Mouse (Mus musculus): ENCODE measurements at regions not wholly inside any gene's neighbourhood (a gene's known extent, or its start where the extent isn't known, plus 50 kb on each side); places are given as distances from the start of the nearest gene placed in this dataset.

DNA sequence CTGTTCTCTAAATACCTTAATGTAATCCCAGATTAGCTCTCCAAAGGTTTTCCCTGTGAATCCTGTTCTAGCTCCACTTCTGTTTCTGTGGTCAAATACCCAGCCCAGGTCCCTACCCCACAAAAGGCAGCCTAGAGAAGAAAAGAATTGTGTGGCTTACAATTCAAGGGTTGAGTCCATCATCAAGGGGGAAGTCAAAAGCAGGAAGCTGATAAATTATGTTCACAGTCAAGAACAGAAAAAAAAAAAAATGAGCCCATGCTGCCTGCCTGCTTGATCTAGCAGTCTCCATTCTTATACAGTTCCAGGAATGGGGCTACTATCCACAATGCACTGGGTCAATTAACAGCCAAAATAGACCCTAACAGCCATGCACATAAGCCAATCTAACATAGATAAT, 285.7 kb downstream of the Actr3 start:
- DNase-seq = no peak

DNA sequence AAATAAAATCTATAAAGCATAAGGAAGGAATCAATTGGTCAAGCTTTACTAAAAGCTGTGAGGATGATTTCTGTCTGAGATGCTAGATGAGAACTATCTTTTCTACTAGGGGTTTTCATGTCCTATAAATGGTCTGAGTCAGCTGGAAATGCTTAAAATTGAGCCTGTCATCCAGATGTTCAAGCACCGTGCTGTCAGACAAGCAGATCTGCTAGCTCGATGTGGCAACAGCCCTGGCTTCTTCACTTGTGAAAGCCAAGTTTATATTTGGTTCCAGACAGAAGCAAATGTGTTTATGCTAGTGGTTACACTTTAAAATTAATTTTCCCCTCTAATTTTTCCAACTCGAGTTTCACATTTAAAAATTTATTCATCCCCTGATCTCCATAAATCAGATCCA, 311.7 kb downstream of the Actr3 start:
- no peak for DNase-seq

GRCm38 (mm10) chr1:125100596-125100995, 334.9 kb downstream of the Actr3 start:
- no peak for DNase-seq

DNA sequence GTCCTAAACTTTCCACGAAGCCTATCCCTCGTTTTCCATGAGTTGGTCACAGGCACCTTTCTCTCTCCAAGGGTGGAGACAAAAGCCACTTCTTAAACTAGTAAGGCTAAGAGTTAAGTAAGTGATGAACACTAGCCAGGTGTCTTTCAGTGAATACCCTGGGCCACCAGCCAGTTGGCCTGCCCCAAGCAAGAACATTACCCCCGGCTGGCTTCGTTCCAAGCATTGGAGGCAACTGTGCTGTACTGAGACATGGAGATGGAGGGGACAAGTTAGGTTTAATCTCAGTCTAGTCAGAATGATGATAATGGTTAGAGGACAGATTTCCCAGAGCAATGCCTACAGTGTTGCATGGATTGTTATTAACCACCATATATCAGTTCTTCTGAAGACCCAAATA, 350.6 kb downstream of the Actr3 start:
- no peak for DNase-seq

- DNase-seq = no peak
These were observed 395.8 kb downstream of the Actr3 start for GRCm38 (mm10) chr1:125039572-125040326.

- DNase-seq = no peak
These were observed 422.2 kb downstream of the Actr3 start for GRCm38 (mm10) chr1:125013301-125013700.

- no peak for DNase-seq
These were observed 423.6 kb downstream of the Actr3 start for GRCm38 (mm10) chr1:125011893-125012292.

- peak in 1 of 2 experiments; percentile 34 for DNase-seq
These were observed 437.9 kb downstream of the Actr3 start for GRCm38 (mm10) chr1:124997577-124997976.

DNA sequence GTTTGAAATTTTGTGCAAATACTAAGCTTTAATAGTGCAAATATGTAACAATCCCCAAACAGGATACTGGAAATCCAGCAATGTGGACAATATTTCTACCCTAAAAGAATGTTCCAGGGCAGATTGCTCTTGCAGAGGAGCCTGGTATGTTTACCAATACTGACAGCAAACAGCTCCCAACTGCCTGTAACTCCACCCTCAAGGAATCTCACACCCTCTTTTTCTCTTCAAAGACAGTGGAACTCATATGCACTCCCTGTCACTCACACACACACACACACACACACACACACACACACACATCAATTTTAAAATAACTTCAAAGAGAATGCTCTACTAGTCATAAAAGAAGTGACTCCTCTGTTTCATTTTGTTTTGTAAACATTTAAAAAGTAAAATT, 484.7 kb downstream of the Actr3 start:
- DNase-seq = no peak

- DNase-seq = no peak
These were observed 531.2 kb downstream of the Actr3 start for GRCm38 (mm10) chr1:124904373-124904772.

DNA sequence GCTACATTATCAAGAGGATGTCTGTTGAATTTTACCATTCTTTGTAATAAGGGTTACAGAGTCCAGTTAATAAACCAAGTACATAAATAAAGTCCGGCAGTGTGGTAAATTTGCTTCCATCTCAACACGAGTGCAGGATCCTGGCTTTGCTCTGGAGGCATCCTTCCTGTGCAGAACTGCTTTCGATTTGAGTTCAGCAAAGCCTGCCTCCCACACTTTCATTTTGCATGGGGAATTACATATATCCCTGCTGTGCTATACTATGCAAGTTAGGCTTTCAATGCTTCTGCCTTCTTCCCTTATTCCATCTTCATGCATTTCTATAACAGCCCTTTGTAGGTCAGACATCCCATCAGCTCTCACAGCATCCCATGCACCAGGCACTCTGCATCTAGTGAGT, 564.4 kb downstream of the Actr3 start:
- DNase-seq = no peak

- no peak for DNase-seq
These were observed 569.3 kb downstream of the Actr3 start for GRCm38 (mm10) chr1:124866248-124866647.

DNA sequence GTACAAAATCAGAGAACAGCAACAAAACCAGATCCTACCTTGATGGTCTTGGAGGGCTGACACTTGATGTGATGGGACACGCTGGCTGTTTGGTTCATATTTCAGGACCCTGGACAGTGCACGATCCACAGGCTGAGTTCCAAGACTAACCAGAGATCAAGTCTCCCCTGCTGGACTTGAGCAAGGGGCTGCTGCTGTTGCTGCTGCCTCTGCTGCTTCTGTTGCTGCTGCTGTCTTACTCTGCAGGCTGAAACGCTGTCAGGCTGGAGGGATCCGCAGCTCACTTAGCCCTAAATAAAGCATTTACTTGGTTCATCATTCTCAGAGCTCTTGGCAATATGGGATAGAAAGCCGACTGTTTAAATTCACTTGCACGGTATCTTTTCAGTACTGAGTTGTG, 589.8 kb downstream of the Actr3 start:
- peak in 1 of 2 experiments; percentile 7 for DNase-seq

DNA sequence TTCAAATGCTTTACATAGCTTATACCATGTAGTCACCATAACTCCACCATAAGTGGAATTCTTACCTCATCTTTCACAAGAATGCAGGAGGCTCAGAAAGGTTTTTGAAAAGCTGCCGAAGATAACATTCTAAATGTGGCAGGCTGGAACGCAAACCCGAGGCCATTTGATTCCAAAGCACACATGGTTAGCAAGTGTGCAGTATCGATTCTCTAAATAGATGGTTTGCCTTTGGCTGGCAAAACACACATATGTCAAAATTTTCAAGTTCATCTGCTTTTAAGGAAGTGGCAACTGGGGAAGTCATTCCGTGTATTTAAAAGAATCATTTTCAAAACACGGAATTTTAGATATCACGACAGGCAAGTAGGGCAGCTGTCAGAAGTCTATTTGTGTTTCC, 609.8 kb downstream of the Actr3 start:
- no peak for DNase-seq

DNA sequence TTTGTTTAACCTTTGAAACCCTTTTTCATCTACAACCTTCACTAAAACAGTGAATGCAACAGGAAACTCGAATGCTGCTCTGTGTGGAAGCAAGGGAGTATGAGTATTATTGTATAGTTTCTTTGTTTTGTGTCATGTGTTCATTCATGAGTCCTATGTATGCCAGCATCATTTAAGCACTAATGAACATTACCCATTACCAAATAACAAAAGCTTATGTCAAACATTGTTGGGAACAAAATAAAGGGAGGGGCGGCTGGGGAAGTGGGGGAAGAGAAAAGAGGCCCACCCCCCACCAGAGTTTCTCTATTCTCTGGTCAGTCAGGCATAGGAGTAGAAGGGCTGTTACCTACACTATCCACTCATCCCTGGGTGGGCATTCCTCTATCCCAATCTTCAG, 642.5 kb downstream of the Actr3 start:
- DNase-seq = no peak

DNA sequence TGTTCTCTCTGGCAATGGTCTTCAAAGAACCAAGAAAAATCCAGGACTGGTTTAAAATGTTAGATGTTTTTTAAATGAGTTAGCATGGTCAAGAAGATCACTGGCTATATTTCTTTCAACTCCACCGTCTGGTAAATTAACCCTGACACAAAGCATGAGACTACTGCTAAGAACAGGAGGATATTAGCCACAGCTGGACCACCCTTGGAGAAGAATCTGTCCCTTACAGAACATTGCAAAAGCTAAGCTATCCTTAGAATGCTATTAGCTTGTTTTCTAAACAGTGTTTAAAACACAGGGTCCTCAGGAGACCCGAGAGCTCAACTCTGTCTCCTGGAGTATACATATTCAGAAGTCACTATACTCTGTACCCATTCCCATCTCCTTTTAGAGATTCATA, 644.9 kb downstream of the Actr3 start:
- DNase-seq = no peak

DNA sequence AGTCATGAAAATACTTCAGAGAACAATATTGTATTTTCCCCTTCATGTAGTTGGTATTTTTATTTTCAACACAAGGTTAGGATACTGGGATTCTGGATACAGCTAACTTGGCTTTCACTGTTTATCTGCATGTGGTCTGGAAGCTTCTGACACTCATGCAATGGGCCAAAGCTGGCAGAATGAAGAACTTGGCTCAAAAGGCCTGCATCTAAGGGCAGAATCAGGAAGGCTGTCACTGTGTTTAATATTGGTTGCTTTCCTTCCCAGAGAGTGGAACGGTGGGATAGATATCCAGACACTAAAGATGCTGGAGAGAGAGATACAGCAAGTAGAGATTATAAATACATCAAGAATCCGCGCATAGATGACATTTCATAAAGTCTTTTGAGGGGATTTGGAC, 645.4 kb downstream of the Actr3 start:
- no peak for DNase-seq

GRCm38 (mm10) chr1:124783066-124783465, 652.5 kb downstream of the Actr3 start:
- DNase-seq = no peak

GRCm38 (mm10) chr1:124777685-124778084, 657.8 kb downstream of the Actr3 start:
- DNase-seq = no peak

DNA sequence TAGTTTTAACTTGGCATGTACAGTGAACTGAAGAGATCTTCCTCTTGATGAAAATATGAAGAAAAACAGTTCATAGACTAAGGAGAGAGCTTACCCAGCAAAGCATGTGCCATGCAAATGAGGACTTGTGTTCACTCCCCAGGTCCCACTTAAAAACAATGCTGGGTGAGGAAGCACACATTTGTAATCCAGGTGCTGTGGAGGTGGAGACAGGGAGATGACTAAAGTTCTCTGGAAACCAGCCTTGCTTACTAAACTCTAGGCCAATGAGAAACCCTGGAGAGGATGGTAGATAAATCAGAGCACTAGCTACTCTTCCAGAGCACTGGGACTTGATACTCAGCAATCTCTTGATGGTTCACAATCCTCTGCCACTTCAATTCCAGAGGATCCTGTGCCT, 678.8 kb downstream of the Actr3 start:
- no peak for DNase-seq

DNA sequence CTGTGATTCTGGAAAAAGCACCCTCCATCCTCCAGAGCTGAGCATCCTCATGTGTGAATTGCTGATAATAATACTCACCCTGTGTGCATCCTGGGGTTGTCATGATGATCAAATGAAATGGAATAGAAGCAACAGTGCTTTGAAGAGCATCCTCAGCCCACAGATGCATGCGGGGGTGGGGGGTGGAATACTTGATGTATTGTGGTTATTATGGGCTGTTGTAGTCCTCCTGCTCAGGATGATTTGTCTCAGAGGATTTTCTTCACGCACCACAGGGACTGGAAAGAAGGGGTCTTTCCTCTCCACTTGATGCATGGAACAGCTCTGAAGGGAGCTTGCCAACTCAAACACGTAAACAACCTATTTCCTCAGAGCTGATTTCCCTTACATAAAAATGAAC, 694.4 kb upstream of the Dpp10 start:
- no peak for DNase-seq

GRCm38 (mm10) chr1:124730364-124730763, 685.0 kb upstream of the Dpp10 start:
- no peak for DNase-seq

DNA sequence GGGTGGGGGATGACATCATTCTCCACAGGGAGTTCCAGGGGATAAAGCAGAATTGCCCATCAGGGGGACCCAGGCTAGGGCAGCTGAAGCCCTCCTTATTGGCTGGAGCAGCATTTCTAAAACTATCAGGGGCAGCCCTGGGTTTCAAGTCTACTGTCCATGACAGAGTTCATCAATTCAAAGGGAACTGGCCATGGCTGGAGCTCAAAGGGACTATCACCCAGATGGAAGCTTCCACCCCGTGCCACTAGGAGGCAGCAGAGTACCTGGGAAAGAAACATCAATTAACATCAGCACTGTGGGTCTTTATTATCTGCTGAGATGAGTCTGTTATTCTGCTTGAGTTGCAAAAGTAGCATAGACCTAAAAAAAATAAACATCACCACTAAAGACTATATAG, 672.7 kb upstream of the Dpp10 start:
- DNase-seq = peak in 1 of 2 experiments; percentile 25

DNA sequence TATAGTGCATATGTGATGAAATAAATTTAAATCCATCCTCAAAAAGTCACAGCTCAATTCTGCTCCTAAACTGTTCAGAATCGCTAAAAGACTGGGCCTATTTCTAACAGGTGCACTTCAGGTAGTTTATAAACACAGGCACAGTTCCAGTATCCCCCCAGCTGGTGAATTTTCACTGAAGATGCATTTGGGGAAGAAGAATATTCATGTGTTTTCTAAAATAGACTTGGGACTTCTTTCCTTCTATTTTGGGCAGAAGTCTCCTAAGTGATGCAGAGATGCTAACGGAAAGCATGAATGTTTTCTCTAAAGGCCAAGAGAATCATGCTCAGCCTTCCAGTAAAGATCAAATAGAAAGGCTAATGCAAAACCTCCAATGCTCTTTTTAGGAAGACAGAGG, 660.9 kb upstream of the Dpp10 start:
- DNase-seq = no peak

- DNase-seq = no peak
These were observed 629.1 kb upstream of the Dpp10 start for GRCm38 (mm10) chr1:124674420-124674819.

Data from heart, adult 18-20 months (tissue).